Comparison of ENCODE assay signal across 10 mouse cellular contexts in the genomic region with DNA sequence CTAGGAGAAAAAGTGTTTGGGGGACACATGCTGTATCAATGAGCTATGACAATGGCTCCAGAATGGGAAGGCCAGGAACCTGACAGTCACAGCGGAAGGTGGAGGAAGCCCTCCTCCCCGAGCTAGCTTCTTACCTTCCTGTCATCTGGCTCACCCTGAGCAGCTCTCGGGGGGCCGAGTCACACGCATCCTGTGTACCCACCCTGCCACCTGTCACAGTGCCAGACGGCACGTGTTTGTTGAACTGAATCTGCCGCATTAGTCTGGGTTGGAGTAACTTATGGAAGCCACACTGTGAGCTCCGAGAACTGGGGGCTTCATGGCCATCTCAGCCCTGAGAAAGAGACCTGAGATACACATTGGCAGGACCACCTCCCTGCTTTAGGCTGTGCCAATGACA.
DNase-seq lines count a peak whose midpoint lies in the region; ATAC-seq and TF ChIP-seq lines count a peak whose summit lies in the region.
"Had no signal": no experiment of that assay in that cellular context is flagged by ENCODE, and none has a peak within 500 bp of the region (broad histone marks: within the 10 kb centered on the region; RNA-seq: fewer than 3 reads in every experiment).

No protein-coding gene starts in this region.

- H3K9ac ChIP-seq in hindbrain, embryonic 13.5 days = peak overlapping the region; percentile 49
- H3K9ac ChIP-seq in midbrain, postnatal 0 days (replicated peaks; ENCODE audit: low read length, poor library complexity, severe bottlenecking) = no peak overlapping the region
- H3K9ac ChIP-seq: heart, embryonic 13.5 days had no signal

- H3K27me3 ChIP-seq in thymus, adult 2 months (ENCODE audit: control insufficient read depth, insufficient read depth, low read length) = no peaks in the 10 kb centered on the region
- peaks cover 2% of the 10 kb centered on the region; the same call in 1 of the 2 replicates for H3K27me3 ChIP-seq in hindbrain, embryonic 13.5 days
- no peaks in the 10 kb centered on the region for H3K27me3 ChIP-seq in midbrain, postnatal 0 days (ENCODE audit: insufficient read depth, low read length)

- WGBS in thymus, adult 2 months = 46% methylated on average over 9 of the region's 9 CpGs
- WGBS in hindbrain, embryonic 13.5 days = 55% methylated on average over 9 of the region's 9 CpGs
- 56% methylated on average over 9 of the region's 9 CpGs for WGBS in midbrain, postnatal 0 days

- no peak for TF ChIP-seq CTCF in thymus, adult 2 months (IDR thresholded peaks at IDR 0.05; ENCODE audit: borderline replicate concordance, control insufficient read depth, extremely low read depth, insufficient read depth, low read length, poor library complexity)
- TF ChIP-seq CTCF in midbrain, postnatal 0 days (IDR thresholded peaks at IDR 0.05) = no peak

- H3K27ac ChIP-seq in thymus, adult 2 months (ENCODE audit: control insufficient read depth, insufficient read depth, low read length) = no peak overlapping the region
- peak overlapping the region; percentile 97 for H3K27ac ChIP-seq in hindbrain, embryonic 13.5 days
- H3K27ac ChIP-seq in midbrain, postnatal 0 days (ENCODE audit: low read depth, low read length) = peak overlapping the region; percentile 77
- H3K27ac ChIP-seq: heart, embryonic 13.5 days had no signal

- H3K4me3 ChIP-seq in thymus, adult 2 months (ENCODE audit: control insufficient read depth, insufficient read depth, low read length) = no peak overlapping the region
- no peak overlapping the region for H3K4me3 ChIP-seq in hindbrain, embryonic 13.5 days
- H3K4me3 ChIP-seq in midbrain, postnatal 0 days (ENCODE audit: low read depth, low read length) = no peak overlapping the region
- H3K4me3 ChIP-seq: heart, embryonic 13.5 days had no signal

- H3K4me2 ChIP-seq in hindbrain, embryonic 13.5 days = peak overlapping the region; percentile 19; the same call in 1 of the 2 replicates
- H3K4me2 ChIP-seq in midbrain, postnatal 0 days (ENCODE audit: low read depth, low read length, poor library complexity, severe bottlenecking) = no peak overlapping the region
- H3K4me2 ChIP-seq: heart, embryonic 13.5 days had no signal

- no peaks in the 10 kb centered on the region for H3K9me3 ChIP-seq in hindbrain, embryonic 13.5 days
- H3K9me3 ChIP-seq in midbrain, postnatal 0 days (ENCODE audit: low read length) = no peaks in the 10 kb centered on the region
- H3K9me3 ChIP-seq: heart, embryonic 13.5 days had no signal

- no peaks in the 10 kb centered on the region for H3K36me3 ChIP-seq in thymus, adult 2 months (ENCODE audit: control insufficient read depth, insufficient read depth, low read length)
- no peaks in the 10 kb centered on the region for H3K36me3 ChIP-seq in hindbrain, embryonic 13.5 days
- H3K36me3 ChIP-seq in midbrain, postnatal 0 days (ENCODE audit: insufficient read depth, low read length) = 0 out of 2 replicates have a peak, but pooled peaks cover 3% of the 10 kb centered on the region
- H3K36me3 ChIP-seq: heart, embryonic 13.5 days had no signal

- ATAC-seq in hindbrain, embryonic 13.5 days (ENCODE audit: low FRiP score) = peak; percentile 14
- ATAC-seq in midbrain, postnatal 0 days (ENCODE audit: low FRiP score) = no peak
- ATAC-seq: CD4-positive, CD25-positive, alpha-beta regulatory T cell, adult 4 months had no signal

- peaks cover 21% of the 10 kb centered on the region for H3K4me1 ChIP-seq in thymus, adult 2 months (replicated peaks; ENCODE audit: control insufficient read depth, insufficient read depth, low read length)
- peaks cover 69% of the 10 kb centered on the region for H3K4me1 ChIP-seq in hindbrain, embryonic 13.5 days (replicated peaks)
- H3K4me1 ChIP-seq in midbrain, postnatal 0 days (ENCODE audit: insufficient read depth, low read length) = peaks cover 19% of the 10 kb centered on the region

- peak; percentile 33 for DNase-seq in thymus, adult 2 months
- no peak for DNase-seq in thymus, postnatal 0 days (ENCODE audit: low spot score)
- DNase-seq in midbrain, postnatal 0 days (ENCODE audit: low spot score) = peak; percentile 32
- no peak for DNase-seq in spleen, adult 12 weeks (ENCODE audit: low spot score)
- no peak for DNase-seq in yolk sac, embryonic 10.5 days (ENCODE audit: low spot score)
- DNase-seq in kidney, adult 11 months = no peak
- DNase-seq: gastrocnemius, postnatal 10 days had no signal

- no peak for TF ChIP-seq POLR2A in thymus, adult 2 months (IDR thresholded peaks at IDR 0.05; ENCODE audit: control insufficient read depth, extremely low read depth, insufficient read depth, low read length, poor library complexity)

Comparison
In these comparisons a context has a peak if more than half of its experiments do, and no peak if none do; other contexts are left out.
1. DNase-seq: peak in thymus, adult 2 months (single experiment) and midbrain, postnatal 0 days (single experiment); none in thymus, postnatal 0 days (single experiment), spleen, adult 12 weeks (single experiment), yolk sac, embryonic 10.5 days (single experiment) and kidney, adult 11 months (single experiment).